Mouse (Mus musculus): ENCODE data around the gene Cplx1. TPM values are rescaled to one million over a fixed set of nuclear protein-coding genes. Genes with fewer than 3 reads are reported as not detected.

Gene Cplx1
- polyA plus RNA-seq, 1 experiment from 2014 or later: 0.14 TPM

DNA sequence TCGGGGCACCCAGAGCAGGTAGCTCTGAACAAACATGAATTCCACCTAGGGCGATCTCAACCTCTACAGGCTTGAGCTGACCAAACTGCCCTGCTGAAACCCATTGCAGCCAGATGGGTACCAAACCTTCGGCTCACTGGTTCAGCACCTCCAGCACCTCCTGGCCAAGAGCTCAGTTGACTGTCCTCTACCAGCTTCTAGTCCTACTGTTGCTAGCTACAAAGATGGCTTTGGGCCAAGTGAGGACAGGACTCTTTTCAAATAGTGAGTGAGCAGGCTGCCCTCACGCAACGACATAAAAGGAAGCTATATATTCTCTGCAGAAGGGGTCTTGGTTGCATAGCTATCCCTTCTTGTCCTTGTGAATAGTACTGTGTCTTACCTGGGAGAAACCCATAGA is 2.2 kb downstream of the Cplx1 start:
- Histone ChIP-seq H3K36me3 (no peaks in the 10 kb centered on the region), H3K27ac (no peak overlapping the region), H3K9me3 (replicated peaks) (no peaks in the 10 kb centered on the region), H3K4me3 (no peak overlapping the region), H3K27me3 (ENCODE audit: low read depth, poor library complexity, severe bottlenecking) (peaks cover 43% of the 10 kb centered on the region), H3K4me1 (peaks cover 15% of the 10 kb centered on the region)
- WGBS: 86% methylated on average over 5 of the region's 5 CpGs
- no peak for DNase-seq (ENCODE audit: low spot score)

DNA sequence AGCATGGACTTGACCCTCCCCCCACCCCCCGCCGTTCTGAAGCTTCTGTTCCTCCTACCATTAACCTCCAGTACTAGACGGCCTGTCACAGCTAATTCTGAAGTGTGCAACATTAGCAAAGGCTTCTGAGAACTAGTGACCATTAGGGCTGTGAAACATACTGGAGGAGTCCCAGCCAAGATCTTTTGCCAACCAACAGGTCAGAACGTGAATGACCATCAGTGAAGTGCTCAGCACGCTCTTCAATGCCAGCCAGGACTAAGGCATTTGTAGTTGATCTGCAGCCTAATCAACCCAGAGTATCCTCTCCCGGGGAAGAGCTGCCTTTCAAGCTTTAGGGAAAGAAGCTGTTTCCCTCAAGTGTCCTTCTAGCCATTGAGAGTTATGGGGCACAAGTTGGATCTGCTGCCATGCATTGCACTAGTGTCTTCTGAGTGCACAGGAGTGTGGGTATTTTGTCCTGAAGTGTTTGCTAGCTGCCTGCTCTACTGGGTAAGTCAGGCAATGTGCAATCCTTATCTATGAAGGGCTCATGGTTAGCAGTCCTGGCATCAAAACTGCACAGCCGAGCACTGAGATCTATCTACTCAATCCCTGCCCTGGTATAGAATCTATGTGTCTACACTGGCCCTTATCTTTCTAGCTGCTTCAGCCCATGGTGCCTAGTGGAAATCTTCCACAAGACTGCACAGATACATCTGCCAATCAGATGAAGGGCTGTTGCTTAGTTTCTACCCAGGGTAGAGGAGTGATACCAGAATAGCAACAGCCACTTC is 6.1 kb downstream of the Cplx1 start:
- H3K36me3 ChIP-seq: no peaks in the 10 kb centered on the region
- no peaks in the 10 kb centered on the region for H3K4me1 ChIP-seq
- 74% methylated on average over 7 of the region's 7 CpGs for WGBS
- H3K27me3 ChIP-seq (ENCODE audit: low read depth, poor library complexity, severe bottlenecking): peaks cover 8% of the 10 kb centered on the region
- H3K27ac ChIP-seq: no peak overlapping the region
- DNase-seq (ENCODE audit: low spot score): no peak
- H3K9me3 ChIP-seq (replicated peaks): no peaks in the 10 kb centered on the region
- H3K4me3 ChIP-seq: no peak overlapping the region

DNA sequence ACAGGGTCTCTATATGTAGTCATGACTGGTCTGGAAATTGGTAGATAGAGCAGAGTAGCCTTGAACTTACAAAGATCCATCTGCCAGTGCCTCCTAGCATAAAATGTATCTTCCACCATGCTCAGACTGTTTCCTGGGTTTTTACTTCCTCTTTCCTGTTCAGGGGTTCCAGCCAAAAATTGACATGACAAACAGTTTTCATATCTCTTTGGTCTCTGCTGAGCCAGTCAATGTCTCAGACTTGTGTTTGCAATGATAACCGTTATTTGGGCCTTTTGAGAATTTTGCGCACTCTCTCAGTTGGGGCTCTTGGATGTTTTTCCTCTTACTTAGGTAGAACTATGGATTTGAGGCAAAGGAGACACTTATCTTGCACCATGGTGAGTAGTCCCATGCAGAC is 15.6 kb downstream of the Cplx1 start:
- Histone ChIP-seq H3K36me3 (no peaks in the 10 kb centered on the region), H3K4me1 (no peaks in the 10 kb centered on the region), H3K9me3 (replicated peaks) (peaks cover 4% of the 10 kb centered on the region; the same call in 1 of the 2 replicates), H3K27me3 (ENCODE audit: low read depth, poor library complexity, severe bottlenecking) (no peaks in the 10 kb centered on the region), H3K4me3 (no peak overlapping the region), H3K27ac (no peak overlapping the region)
- DNase-seq (ENCODE audit: low spot score): no peak
- 99% methylated on average over 2 of the region's 2 CpGs for WGBS

GRCm38 (mm10) chr5:108522597-108522996 is 27.2 kb downstream of the Cplx1 start:
- WGBS: 81% methylated on average over 3 of the region's 3 CpGs
- peaks cover 16% of the 10 kb centered on the region for H3K4me1 ChIP-seq
- no peak overlapping the region for H3K27ac ChIP-seq
- H3K27me3 ChIP-seq (ENCODE audit: low read depth, poor library complexity, severe bottlenecking): no peaks in the 10 kb centered on the region
- no peak overlapping the region for H3K4me3 ChIP-seq
- no peaks in the 10 kb centered on the region for H3K36me3 ChIP-seq
- no peaks in the 10 kb centered on the region for H3K9me3 ChIP-seq (replicated peaks)
- no peak for DNase-seq (ENCODE audit: low spot score)

DNA sequence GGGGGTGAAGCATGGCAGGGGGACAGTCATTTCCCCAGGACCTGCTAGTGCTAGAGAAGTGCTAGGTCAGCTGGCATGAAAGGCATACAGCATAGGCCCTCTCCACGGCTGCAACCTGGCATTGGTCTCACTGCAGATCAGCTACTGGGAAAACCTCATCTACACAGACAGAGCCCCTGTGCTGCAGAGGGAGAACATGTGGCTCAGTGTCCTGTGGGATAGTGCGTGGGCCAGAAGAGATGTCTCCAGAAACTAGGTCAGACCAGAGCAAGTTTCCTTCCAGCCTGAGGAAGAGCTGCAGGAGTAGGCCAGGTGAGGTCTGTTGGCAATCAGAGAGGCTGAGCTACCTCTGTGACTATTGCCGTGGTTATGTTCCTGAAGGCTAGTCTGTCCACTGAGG is 27.9 kb downstream of the Cplx1 start:
- no peak overlapping the region; the same call in 1 of the 2 replicates for H3K27ac ChIP-seq
- H3K4me3 ChIP-seq: no peak overlapping the region
- H3K36me3 ChIP-seq: no peaks in the 10 kb centered on the region
- H3K27me3 ChIP-seq (ENCODE audit: low read depth, poor library complexity, severe bottlenecking): no peaks in the 10 kb centered on the region
- no peak for DNase-seq (ENCODE audit: low spot score)
- no peaks in the 10 kb centered on the region for H3K9me3 ChIP-seq (replicated peaks)
- WGBS: 84% methylated on average over 3 of the region's 3 CpGs
- H3K4me1 ChIP-seq: peaks cover 16% of the 10 kb centered on the region

DNA sequence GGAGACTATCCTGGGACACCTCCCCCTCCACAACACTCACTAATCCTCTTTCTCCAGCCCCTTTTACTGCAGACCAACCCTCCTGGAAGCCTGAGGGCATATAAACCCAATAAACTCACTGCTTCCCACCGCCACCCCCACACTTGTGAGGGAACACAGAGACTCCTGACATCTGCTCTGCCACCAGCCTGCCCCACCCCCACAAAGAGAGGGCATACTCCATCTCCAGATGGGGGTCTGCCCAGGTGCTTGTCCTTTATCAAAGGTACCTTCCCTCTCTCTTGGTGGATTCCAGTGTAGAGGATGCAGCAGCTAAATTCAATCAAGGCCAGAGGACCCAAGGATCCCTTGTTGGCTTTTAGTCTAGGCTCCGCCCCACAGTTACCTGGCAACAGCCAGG is 28.8 kb downstream of the Cplx1 start:
- H3K36me3 ChIP-seq: no peaks in the 10 kb centered on the region
- no peak for DNase-seq (ENCODE audit: low spot score)
- H3K27me3 ChIP-seq (ENCODE audit: low read depth, poor library complexity, severe bottlenecking): no peaks in the 10 kb centered on the region
- 42% methylated on average over 2 of the region's 2 CpGs for WGBS
- H3K27ac ChIP-seq: no peak overlapping the region
- no peaks in the 10 kb centered on the region for H3K9me3 ChIP-seq (replicated peaks)
- H3K4me1 ChIP-seq: peaks cover 16% of the 10 kb centered on the region
- H3K4me3 ChIP-seq: no peak overlapping the region

GRCm38 (mm10) chr5:108520153-108520552 is 29.7 kb downstream of the Cplx1 start:
- Histone ChIP-seq H3K9me3 (replicated peaks) (no peaks in the 10 kb centered on the region), H3K27me3 (ENCODE audit: low read depth, poor library complexity, severe bottlenecking) (no peaks in the 10 kb centered on the region), H3K27ac (no peak overlapping the region), H3K36me3 (no peaks in the 10 kb centered on the region), H3K4me1 (peaks cover 16% of the 10 kb centered on the region), H3K4me3 (no peak overlapping the region)
- no peak for DNase-seq (ENCODE audit: low spot score)
- WGBS: 81% methylated on average over 7 of the region's 7 CpGs

DNA sequence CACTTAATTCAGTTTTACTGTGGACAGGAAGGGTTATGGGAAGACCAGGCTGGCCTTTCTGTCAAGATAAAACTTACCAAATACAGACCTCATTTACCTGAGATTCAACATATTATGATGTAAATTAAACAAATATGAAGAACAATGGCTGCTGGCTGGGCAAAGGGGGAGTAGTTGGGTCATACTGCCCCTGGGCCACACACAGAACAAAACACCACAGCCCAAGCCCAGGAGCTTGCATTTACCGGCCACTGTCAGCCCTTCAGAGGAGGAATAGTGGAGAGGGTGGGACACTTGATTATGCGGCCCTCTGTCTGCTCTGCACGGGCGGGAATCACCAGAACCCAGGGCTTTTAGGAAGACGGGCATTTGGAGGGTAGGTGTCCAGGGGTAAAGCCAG is 30.9 kb downstream of the Cplx1 start:
- H3K4me3 ChIP-seq: no peak overlapping the region
- H3K9me3 ChIP-seq (replicated peaks): no peaks in the 10 kb centered on the region
- no peak for DNase-seq (ENCODE audit: low spot score)
- peaks cover 16% of the 10 kb centered on the region for H3K4me1 ChIP-seq
- H3K36me3 ChIP-seq: no peaks in the 10 kb centered on the region
- no peaks in the 10 kb centered on the region for H3K27me3 ChIP-seq (ENCODE audit: low read depth, poor library complexity, severe bottlenecking)
- no peak overlapping the region for H3K27ac ChIP-seq
- 76% methylated on average over 5 of the region's 5 CpGs for WGBS

GRCm38 (mm10) chr5:108518106-108518885 is 31.5 kb downstream of the Cplx1 start:
- 83% methylated on average over 9 of the region's 9 CpGs for WGBS
- no peak for DNase-seq (ENCODE audit: low spot score)
- no peak overlapping the region for H3K27ac ChIP-seq
- no peak overlapping the region for H3K4me3 ChIP-seq
- no peaks in the 10 kb centered on the region for H3K9me3 ChIP-seq (replicated peaks)
- no peaks in the 10 kb centered on the region for H3K27me3 ChIP-seq (ENCODE audit: low read depth, poor library complexity, severe bottlenecking)
- H3K4me1 ChIP-seq: peaks cover 16% of the 10 kb centered on the region
- H3K36me3 ChIP-seq: no peaks in the 10 kb centered on the region

GRCm38 (mm10) chr5:108516655-108517054 is 33.2 kb downstream of the Cplx1 start:
- no peak overlapping the region for H3K4me3 ChIP-seq
- no peak for DNase-seq (ENCODE audit: low spot score)
- H3K27me3 ChIP-seq (ENCODE audit: low read depth, poor library complexity, severe bottlenecking): no peaks in the 10 kb centered on the region
- H3K36me3 ChIP-seq: no peaks in the 10 kb centered on the region
- H3K4me1 ChIP-seq: peaks cover 16% of the 10 kb centered on the region
- no peak overlapping the region for H3K27ac ChIP-seq
- WGBS: 87% methylated on average over 3 of the region's 3 CpGs
- no peaks in the 10 kb centered on the region for H3K9me3 ChIP-seq (replicated peaks)

GRCm38 (mm10) chr5:108515581-108516361 is 34.1 kb downstream of the Cplx1 start:
- Histone ChIP-seq H3K36me3 (no peaks in the 10 kb centered on the region), H3K27ac (no peak overlapping the region), H3K9me3 (replicated peaks) (no peaks in the 10 kb centered on the region), H3K4me3 (no peak overlapping the region), H3K27me3 (ENCODE audit: low read depth, poor library complexity, severe bottlenecking) (no peaks in the 10 kb centered on the region), H3K4me1 (peaks cover 10% of the 10 kb centered on the region)
- no peak for DNase-seq (ENCODE audit: low spot score)
- WGBS: 67% methylated on average over 6 of the region's 6 CpGs

DNA sequence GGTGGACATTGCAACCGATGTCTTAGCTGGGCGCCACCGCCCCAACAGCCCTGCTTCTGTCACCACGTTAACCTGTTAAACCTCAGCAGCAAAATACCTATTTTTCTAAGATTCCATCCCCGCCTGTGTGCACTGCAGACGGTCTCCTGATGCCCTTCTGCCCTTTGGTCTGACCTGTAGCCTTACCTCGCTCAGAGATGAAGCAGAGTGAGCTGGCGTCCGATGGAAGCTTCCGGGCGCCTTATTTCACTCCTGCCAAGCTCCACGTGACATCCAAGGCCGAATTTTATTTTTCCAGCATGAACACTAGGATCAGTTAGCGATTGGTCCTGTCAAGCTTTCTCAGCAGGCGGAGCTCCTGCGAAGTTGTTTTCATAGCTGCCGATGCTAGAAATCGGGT is 47.5 kb downstream of the Cplx1 start:
- peaks cover 95% of the 10 kb centered on the region for H3K36me3 ChIP-seq
- WGBS: 92% methylated on average over 18 of the region's 18 CpGs
- no peak for DNase-seq (ENCODE audit: low spot score)
- no peaks in the 10 kb centered on the region for H3K9me3 ChIP-seq (replicated peaks)
- H3K4me3 ChIP-seq: no peak overlapping the region
- no peak overlapping the region for H3K27ac ChIP-seq
- no peaks in the 10 kb centered on the region for H3K4me1 ChIP-seq
- H3K27me3 ChIP-seq (ENCODE audit: low read depth, poor library complexity, severe bottlenecking): no peaks in the 10 kb centered on the region

DNA sequence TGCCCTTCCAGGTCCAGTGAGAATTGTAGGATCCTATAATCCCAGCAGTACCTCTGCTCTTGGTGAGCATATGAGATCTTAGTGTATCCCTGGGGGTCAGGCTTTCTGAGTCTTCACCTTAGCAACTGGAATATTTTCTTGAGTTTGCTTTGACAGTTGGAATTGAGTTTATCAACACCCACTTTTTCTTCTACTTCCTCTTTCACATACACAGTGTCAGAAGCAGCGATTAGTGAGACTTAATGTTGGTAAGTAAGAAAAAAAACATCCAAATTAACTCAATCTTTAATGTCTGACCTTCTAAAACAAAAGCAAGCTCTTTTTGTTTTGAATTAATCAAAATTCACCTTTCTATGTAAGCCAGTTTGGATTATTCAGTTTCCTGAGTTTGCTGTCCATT is 48.3 kb downstream of the Cplx1 start:
- Histone ChIP-seq H3K4me1 (no peaks in the 10 kb centered on the region), H3K4me3 (no peak overlapping the region), H3K27me3 (ENCODE audit: low read depth, poor library complexity, severe bottlenecking) (no peaks in the 10 kb centered on the region), H3K36me3 (peaks cover 100% of the 10 kb centered on the region), H3K9me3 (replicated peaks) (no peaks in the 10 kb centered on the region), H3K27ac (no peak overlapping the region)
- no peak for DNase-seq (ENCODE audit: low spot score)
- WGBS: 86% methylated on average over 1 of the region's 1 CpGs
